Mouse (Mus musculus): ENCODE measurements around the gene Chil6.

Gene Chil6

GRCm38 (mm10) chr3:106406082-106406481 lies at the start of gene Chil6:
Chil6 (minus strand) TSS chr3:106406182.
- no peak for DNase-seq (ENCODE audit: low spot score in 2 of 2)

GRCm38 (mm10) chr3:106452616-106453015 lies 46.6 kb upstream of the Chil6 start:
- DNase-seq (ENCODE audit: low spot score in 2 of 2) = peak; percentile 26 to 46

GRCm38 (mm10) chr3:106449567-106449966 lies 43.6 kb upstream of the Chil6 start:
- peak; percentile 66 to 73 for DNase-seq (ENCODE audit: low spot score in 2 of 2)

GRCm38 (mm10) chr3:106448995-106449394 lies 43.0 kb upstream of the Chil6 start:
- no peak for DNase-seq (ENCODE audit: low spot score in 2 of 2)

GRCm38 (mm10) chr3:106448571-106448970 lies 42.6 kb upstream of the Chil6 start:
- DNase-seq (ENCODE audit: low spot score in 2 of 2) = peak; percentile 41 to 55
